Mouse (Mus musculus) inflammation-experienced regulatory T-cells, adult 6 months (primary cell): ENCODE data around the gene Sp140. TPM values are rescaled to one million over a fixed set of nuclear protein-coding genes. Genes with fewer than 3 reads are reported as not detected.
"Not testable (repeated sequence)": the region's sequence is repeated elsewhere in the genome, so short reads cannot be mapped to it uniquely, and the experiment has no call there.

Source experiments
- ATAC-seq: one replicate; pipeline ENCODE4 v1.8.0; 2017
- polyA plus RNA-seq, 3 experiments: library from polyadenylated mRNA; unstranded; fragments of 100-300 nt; shearing (Covaris generic); gene quantifications; one replicate each; pipeline ENCODE4 v1.2.1; 2017

Sp140 gene
- polyA plus RNA-seq, 3 experiments from 2014 or later, result 73.5 to 95.8 (median 85.9) TPM

DNA sequence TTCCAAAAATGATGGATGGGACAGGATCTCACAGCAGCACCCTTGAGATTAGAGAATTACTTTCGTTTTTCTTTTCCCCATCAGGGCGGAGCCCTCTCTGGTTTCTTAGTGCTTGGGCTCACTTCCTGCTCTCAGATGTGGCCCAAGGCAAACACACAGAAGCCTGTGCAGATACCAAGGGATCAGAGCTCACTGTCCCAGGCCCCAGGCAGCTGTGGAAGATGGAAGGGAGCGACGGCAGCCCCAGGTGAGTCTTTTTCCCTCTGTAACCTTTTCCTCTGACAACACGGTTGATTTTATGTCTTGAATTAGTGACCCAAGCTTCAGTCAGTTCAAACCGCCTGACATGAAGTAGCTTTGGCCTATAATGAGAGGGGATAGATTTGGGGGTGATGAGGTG is 49.7 kb downstream of the Sp140 start, which contains the start of gene Sp100:
Gene Sp100 (plus strand): TSS at position 108 of the 400 bp plus-strand sequence.
- not testable (repeated sequence) for ATAC-seq

DNA sequence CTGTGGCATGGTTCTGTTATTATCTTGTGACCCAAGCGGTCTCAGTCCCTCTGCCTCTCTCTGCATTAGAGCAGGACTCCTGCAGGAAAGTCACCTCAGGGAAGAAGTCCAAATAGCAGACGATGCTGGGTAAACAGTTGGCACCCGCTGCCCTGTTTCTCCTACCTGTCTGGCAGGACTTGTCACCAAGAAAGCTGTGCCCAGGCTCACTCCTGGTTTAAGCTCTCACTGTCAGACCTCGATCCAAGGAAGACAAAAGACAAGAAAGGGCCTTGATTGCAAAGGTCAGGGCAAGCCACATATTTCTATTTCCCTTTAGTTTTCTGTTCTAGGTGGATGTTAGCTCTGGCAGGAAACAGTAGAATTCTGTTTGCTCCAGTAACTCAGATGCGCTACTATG is 50.3 kb downstream of the Sp140 start:
- not testable (repeated sequence) for ATAC-seq

DNA sequence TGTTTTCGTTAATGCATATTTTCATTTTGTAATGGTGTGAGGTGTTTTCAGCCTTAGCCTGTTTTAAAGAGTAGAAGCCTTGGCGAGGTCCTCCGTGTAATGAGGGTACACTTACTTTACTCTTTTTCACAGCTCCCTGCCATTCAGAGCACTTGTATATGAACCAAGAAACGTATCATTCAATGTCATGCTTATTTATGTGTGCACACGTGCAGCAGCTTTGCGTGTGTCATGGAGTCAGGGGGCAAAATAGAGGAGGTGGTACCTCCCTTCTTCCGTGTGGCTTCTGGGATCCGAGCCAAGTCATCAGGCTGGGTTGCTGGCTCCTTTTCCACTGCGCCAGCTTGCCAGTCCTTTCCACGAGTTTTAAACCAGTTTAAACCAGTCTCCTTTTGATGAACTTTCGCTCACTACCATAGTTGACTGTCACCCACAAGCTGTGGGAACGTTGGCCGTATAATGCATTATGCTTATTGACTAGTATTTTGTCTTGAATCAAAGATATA is 51.6 kb downstream of the Sp140 start:
- not testable (repeated sequence) for ATAC-seq

DNA sequence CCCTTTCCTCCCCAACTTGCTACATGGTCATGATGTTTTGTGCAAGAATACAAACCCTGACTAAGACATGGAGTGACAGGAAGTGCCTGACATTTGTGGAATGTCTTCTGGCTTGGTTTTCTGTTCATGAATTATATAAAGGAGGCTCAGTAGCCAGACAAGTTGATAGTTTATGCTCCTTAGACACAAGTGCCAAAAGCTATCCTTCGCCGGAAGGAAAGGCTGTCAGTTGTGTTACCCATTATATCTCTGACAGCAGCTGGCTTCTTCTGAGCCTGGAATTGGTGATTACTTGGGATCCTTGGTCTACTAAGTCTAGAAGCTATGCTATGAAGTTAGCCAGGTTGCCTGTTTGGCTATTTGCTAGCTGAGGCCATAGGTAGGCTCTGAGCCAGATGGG is 57.0 kb downstream of the Sp140 start:
- ATAC-seq, result not testable (repeated sequence)

DNA sequence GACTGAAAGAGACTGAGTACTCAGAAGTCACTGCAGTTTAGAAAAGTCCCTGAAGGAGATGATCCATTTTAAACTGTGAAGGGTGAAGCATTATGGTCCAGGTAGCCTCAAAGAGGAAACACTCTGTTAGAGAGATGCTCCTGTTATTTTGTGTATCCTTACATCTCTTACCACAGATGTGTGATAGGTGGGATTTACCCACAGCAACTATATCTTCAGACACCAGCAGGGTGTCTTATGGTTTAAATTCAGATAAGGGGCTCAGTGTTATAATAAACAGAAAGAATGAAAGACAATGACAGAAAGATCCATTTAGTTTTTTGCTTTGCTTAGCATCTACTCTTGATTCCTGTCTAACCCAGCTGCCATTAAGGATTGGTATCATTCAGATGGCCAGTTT is 64.1 kb downstream of the Sp140 start:
- no peak for ATAC-seq

DNA sequence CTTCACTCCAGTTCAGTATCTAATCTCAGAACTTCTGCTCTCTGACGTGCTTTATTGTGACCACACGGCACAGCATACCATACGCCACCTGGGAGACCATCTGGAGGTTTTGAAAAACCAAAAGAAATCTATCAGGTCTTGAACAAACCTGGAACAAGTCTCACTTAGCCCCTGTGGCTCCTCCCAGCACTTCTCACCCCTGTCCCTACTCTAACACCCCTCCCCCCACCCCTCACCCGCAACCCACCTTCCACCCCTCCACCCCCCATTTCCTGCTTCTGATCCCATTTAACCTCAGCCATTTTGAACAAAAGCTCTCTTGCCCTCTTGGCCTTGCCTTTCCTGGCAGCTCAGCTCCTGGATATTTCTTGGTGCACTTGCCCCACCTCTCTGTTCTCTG is 80.0 kb downstream of the Sp140 start:
- peak; percentile 55 for ATAC-seq

DNA sequence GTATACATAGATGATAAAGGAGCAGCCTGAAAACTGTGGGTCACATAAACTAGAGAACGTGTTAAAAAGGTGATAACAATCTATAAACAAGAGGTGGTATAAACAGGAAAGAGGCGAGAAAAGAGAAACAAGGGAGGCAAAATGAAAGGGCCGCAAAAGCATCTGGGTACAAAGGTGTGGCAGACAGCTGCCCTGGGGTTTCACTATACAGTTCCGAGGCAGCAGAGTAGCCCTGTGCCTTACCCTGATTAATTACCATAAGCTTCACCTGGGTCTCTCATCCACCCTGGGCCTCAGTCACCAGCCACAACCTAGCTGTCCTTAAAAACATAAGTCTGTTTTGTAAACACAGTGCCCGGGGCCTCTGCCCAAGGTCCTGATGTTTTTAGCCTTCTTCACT is 86.5 kb downstream of the Sp140 start:
- peak; percentile 50 for ATAC-seq

DNA sequence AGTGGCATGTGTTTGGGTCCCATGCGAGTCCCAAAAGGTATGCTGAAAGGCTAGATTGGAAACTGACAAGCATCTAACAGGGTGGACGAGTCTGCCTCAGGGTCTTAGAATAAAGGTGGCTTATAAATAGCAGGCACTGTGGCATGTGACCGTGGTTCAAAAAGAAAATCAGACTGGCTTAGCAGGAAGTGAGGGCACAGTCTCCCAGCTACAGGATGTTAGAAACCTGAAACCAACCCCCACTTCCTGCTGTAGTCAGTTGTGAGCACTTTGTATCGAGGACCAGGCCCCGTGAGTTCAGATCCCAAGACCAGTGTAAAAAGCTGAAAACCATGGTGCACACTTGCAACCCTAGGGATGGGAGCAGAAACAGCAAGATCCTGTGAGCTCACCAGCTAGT is 87.2 kb downstream of the Sp140 start:
- ATAC-seq, result peak; percentile 94

DNA sequence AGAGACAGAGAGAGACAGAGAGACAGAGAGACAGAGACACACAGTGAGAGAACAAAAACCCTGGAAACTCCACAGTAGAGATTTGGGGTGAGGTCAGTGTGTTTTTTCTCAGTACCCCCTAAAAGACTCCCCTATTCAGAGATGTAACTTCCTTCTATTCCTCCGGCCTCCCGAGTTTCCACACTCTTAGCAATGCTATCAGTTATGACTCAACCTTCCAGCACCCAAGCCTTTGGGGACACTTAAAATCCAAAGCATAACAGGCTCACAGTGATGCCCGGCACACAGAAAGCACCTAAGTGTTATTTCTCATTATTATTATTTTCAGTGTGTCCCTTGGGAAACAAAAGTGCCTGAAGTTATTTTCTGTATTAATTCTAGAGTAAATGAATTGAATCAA is 90.4 kb downstream of the Sp140 start:
- ATAC-seq, result no peak

DNA sequence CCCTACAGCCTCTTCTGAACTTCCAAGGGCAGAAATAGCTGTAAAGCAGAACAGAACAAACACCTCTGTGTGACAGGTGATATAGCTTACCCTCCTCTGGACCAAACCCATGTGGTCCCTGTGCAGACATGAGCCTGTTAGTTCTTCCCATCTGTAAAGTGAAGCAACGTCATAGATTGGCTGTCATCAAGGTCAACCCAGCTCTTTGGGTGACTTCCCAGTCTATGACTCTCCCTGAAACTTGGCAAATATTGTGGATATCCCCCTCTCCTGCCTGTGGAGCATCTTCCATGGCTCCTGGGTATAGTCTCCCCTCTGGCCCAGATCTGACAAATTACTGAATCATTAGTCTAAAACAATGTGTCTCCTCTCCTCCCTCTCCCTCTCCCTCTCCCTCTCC is 92.1 kb downstream of the Sp140 start:
- ATAC-seq, result no peak

DNA sequence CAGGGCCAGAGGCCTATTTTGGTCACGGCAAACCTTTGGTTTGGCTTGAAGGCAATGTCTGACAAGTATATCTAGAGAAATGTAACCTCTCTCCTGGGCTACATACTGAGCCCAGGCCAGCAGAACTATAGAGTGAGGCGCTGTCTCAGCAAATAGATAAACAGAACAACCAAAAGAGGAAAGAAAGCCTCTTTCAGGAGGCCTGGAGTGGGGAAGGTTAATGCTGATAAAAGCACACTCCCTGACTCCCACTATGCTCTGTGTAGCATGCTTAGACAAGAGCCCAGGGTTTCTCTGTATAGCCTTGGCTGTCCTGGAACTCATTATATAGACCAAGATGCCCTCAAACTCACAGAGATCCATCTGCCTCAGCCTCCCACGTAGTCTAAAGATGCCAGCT is 93.1 kb downstream of the Sp140 start:
- ATAC-seq, result no peak

Other genes starting within 250 kb of the Sp140 start
- gene G530012D18Rik, start 24.7 kb upstream of the Sp140 start, polyA plus RNA-seq, result not detected
- 100 to 1,000 TPM; 202 to 382 (median 308) TPM for gene Sp110, start 1.6 kb upstream of the Sp140 start, polyA plus RNA-seq
- 100 to 1,000 TPM; 924 to 977 (median 951) TPM for gene Sp100, start 49.6 kb downstream of the Sp140 start, polyA plus RNA-seq
- gene A630001G21Rik, start 178.3 kb downstream of the Sp140 start, polyA plus RNA-seq, result 10 to 100 TPM; 33.2 to 54.7 (median 43.2) TPM
- 10 to 100 TPM; 43.1 to 57.3 (median 50.7) TPM for gene Cab39, start 193.1 kb downstream of the Sp140 start, polyA plus RNA-seq